Mouse (Mus musculus) E14TG2a.4 (cell line): ENCODE measurements around the gene C1qtnf2.

Source experiments
- CTCF ChIP-seq: conservative IDR thresholded peaks from 2 replicates; pipeline ENCODE4 v1.5.1; 2014; ENCODE audit warnings: low read length
- NANOG ChIP-seq: IDR thresholded peaks from 2 replicates; pipeline ENCODE4 v1.6.1; 2014; ENCODE audit warnings: borderline replicate concordance, low read length, mixed read lengths
- POU5F1 ChIP-seq: IDR thresholded peaks from 2 replicates; pipeline ENCODE4 v1.6.1; 2014; ENCODE audit warnings: low read length, borderline replicate concordance

- TF ChIP-seq CTCF (no peak), NANOG (no peak), POU5F1 (no peak)
Measured at GRCm38 (mm10) chr11:43512661-43513190, 38.6 kb downstream of the C1qtnf2 start.
